Mouse (Mus musculus) CH12.LX (cell line): ENCODE data around the gene Pde1b. TPM values are rescaled to one million over a fixed set of nuclear protein-coding genes. Genes with fewer than 3 reads are reported as not detected.

ENCODE experiments used
- DNase-seq: peaks from one replicate; pipeline ENCODE4 v3.0.0-alpha.2; 2013; ENCODE audit errors: extremely low read depth
- H3K27ac ChIP-seq: 2 replicates; pipeline ENCODE4 v1.5.1; 2012; ENCODE audit warnings: low read depth, mild to moderate bottlenecking, control low read depth, moderate library complexity; ENCODE audit not compliant: insufficient read depth
- H3K27me3 ChIP-seq: replicated peaks from 2 replicates; pipeline ENCODE3; 2012; ENCODE audit warnings: inconsistent platforms
- H3K36me3 ChIP-seq, 2 experiments: replicated peaks in 1 of 2; 2 replicates each; pipeline versions ENCODE3 to v1.6.1; 2012; ENCODE audit warnings: inconsistent platforms in 1 of 2, low read length in 1 of 2, mild to moderate bottlenecking in 1 of 2, mixed read lengths in 1 of 2, moderate library complexity in 1 of 2; ENCODE audit not compliant: control insufficient read depth in 1 of 2, insufficient read depth in 1 of 2
- H3K4me1 ChIP-seq, 2 experiments: 2 replicates each; pipeline ENCODE4 v1.6.1; 2012; ENCODE audit warnings: inconsistent platforms in 1 of 2, moderate library complexity in 1 of 2; ENCODE audit not compliant: insufficient read depth in 2 of 2, control insufficient read depth in 1 of 2
- H3K4me2 ChIP-seq: 2 replicates; pipeline ENCODE4 v1.6.1; 2012; ENCODE audit warnings: low read depth, mild to moderate bottlenecking, control low read depth; ENCODE audit not compliant: poor library complexity, insufficient read depth, severe bottlenecking
- H3K4me3 ChIP-seq, 3 experiments: fragments of 150-350 bp in 1 of 3; sonication (generic) in 1 of 3; replicated peaks in 1 of 3; 2 replicates each; pipeline versions ENCODE3 to v1.5.1; 2011 to 2012; ENCODE audit warnings: low read depth in 2 of 3, low read length in 2 of 3, mild to moderate bottlenecking in 2 of 3, moderate library complexity in 2 of 3, control low read depth in 1 of 3, improper control_type of control experiment in 1 of 3, inconsistent platforms in 1 of 3, mixed read lengths in 1 of 3; ENCODE audit not compliant: poor library complexity in 1 of 3
- H3K79me2 ChIP-seq: replicated peaks from 2 replicates; pipeline ENCODE4 v1.6.1; 2012; ENCODE audit warnings: mild to moderate bottlenecking, moderate library complexity; ENCODE audit not compliant: control insufficient read depth, poor library complexity, insufficient read depth, severe bottlenecking; ENCODE audit errors: extremely low read depth
- H3K9ac ChIP-seq: 2 replicates; pipeline ENCODE4 v1.6.1; 2012; ENCODE audit warnings: low read depth, mild to moderate bottlenecking, control low read depth, moderate library complexity; ENCODE audit not compliant: insufficient read depth
- H3K9me3 ChIP-seq: replicated peaks from 2 replicates; pipeline ENCODE3; 2012; ENCODE audit warnings: low read length, inconsistent platforms, mixed read lengths
- CHD1 ChIP-seq: IDR thresholded peaks from 2 replicates; pipeline ENCODE4 v1.6.1; 2012; ENCODE audit warnings: low read depth, low read length, improper control_type of control experiment, inconsistent platforms
- CHD2 ChIP-seq: IDR thresholded peaks from 2 replicates; pipeline ENCODE4 v1.6.1; 2011; ENCODE audit warnings: low read length, improper control_type of control experiment
- CTCF ChIP-seq, 2 experiments: IDR thresholded peaks in 1 of 2; conservative IDR thresholded peaks in 1 of 2; 2 replicates each; pipeline ENCODE4 v1.5.1; 2011 to 2012; ENCODE audit warnings: low read depth in 2 of 2, low read length in 2 of 2, improper control_type of control experiment in 1 of 2, inconsistent platforms in 1 of 2, mild to moderate bottlenecking in 1 of 2, moderate library complexity in 1 of 2
- ETS1 ChIP-seq: conservative IDR thresholded peaks from 2 replicates; pipeline ENCODE4 v1.6.1; 2012; ENCODE audit warnings: low read depth, mild to moderate bottlenecking, inconsistent platforms, low read length, improper control_type of control experiment, moderate library complexity
- GABPA ChIP-seq: IDR thresholded peaks from 2 replicates; pipeline ENCODE4 v1.6.1; 2012; ENCODE audit warnings: low read depth, low read length, improper control_type of control experiment, inconsistent platforms; ENCODE audit not compliant: insufficient replicate concordance
- HCFC1 ChIP-seq: IDR thresholded peaks from 2 replicates; pipeline ENCODE4 v1.6.1; 2012; ENCODE audit warnings: low read depth, mild to moderate bottlenecking, inconsistent platforms, low read length, improper control_type of control experiment
- JUND ChIP-seq: conservative IDR thresholded peaks from 2 replicates; pipeline ENCODE4 v1.6.1; 2011; ENCODE audit warnings: low read depth, low read length, improper control_type of control experiment
- MAX ChIP-seq: IDR thresholded peaks from 2 replicates; pipeline ENCODE4 v1.6.1; 2011; ENCODE audit warnings: low read length, improper control_type of control experiment
- MEF2A ChIP-seq: IDR thresholded peaks from 2 replicates; pipeline ENCODE4 v1.6.1; 2014; ENCODE audit warnings: low read depth, mild to moderate bottlenecking, inconsistent platforms, low read length, improper control_type of control experiment, borderline replicate concordance
- NRF1 ChIP-seq: IDR thresholded peaks from 2 replicates; pipeline ENCODE4 v1.6.1; 2014; ENCODE audit warnings: low read depth, mild to moderate bottlenecking, inconsistent platforms, low read length, improper control_type of control experiment, moderate library complexity
- POLR2A ChIP-seq: IDR thresholded peaks from 2 replicates; pipeline ENCODE4 v1.6.1; 2011; ENCODE audit warnings: low read depth, mild to moderate bottlenecking, improper control_type of control experiment, low read length
- POLR2AphosphoS2 ChIP-seq: IDR thresholded peaks from 2 replicates; pipeline ENCODE4 v1.6.1; 2011; ENCODE audit warnings: low read depth, low read length, improper control_type of control experiment
- RCOR1 ChIP-seq: conservative IDR thresholded peaks from 2 replicates; pipeline ENCODE4 v1.6.1; 2012; ENCODE audit warnings: low read depth, mild to moderate bottlenecking, inconsistent platforms, low read length, improper control_type of control experiment
- SIN3A ChIP-seq: IDR thresholded peaks from 2 replicates; pipeline ENCODE4 v1.6.1; 2012; ENCODE audit warnings: low read length, improper control_type of control experiment, inconsistent platforms
- TCF12 ChIP-seq: IDR thresholded peaks from 2 replicates; pipeline ENCODE4 v1.6.1; 2014; ENCODE audit warnings: low read depth, mild to moderate bottlenecking, inconsistent platforms, low read length, improper control_type of control experiment
- UBTF ChIP-seq: IDR thresholded peaks from 2 replicates; pipeline ENCODE4 v1.6.1; 2012; ENCODE audit warnings: low read depth, mild to moderate bottlenecking, inconsistent platforms, low read length, improper control_type of control experiment, moderate library complexity
- ZC3H11A ChIP-seq: IDR thresholded peaks from 2 replicates; pipeline ENCODE4 v1.6.1; 2012; ENCODE audit warnings: low read depth, mild to moderate bottlenecking, inconsistent platforms, low read length, improper control_type of control experiment
- ZKSCAN1 ChIP-seq: IDR thresholded peaks from 2 replicates; pipeline ENCODE4 v1.6.1; 2012; ENCODE audit warnings: low read depth, inconsistent platforms, low read length, improper control_type of control experiment, borderline replicate concordance
- ZMIZ1 ChIP-seq: IDR thresholded peaks from 2 replicates; pipeline ENCODE4 v1.6.1; 2012; ENCODE audit warnings: low read depth, mild to moderate bottlenecking, inconsistent platforms, low read length, improper control_type of control experiment
- dilution Hi-C: fragments of 300-500 bp; cut with MboI; formaldehyde crosslinking; loops from 2 replicates; pipeline ENCODE4 v1.14.3; 2020; ENCODE audit warnings: low sequenced_read_pairs; ENCODE audit not compliant: extremely low pct_unique_long_range_greater_than_20kb, extremely low pct_ligation_motif_present
- in situ Hi-C: fragments of 300-500 bp; cut with MboI; formaldehyde crosslinking; loops from 3 replicates; pipeline ENCODE4 v1.14.3; 2019; ENCODE audit warnings: low sequenced_read_pairs, low pct_ligation_motif_present, low pct_unique_long_range_greater_than_20kb, mixed read lengths
- polyA plus RNA-seq: library from polyadenylated mRNA; unstranded; fragments of >175 nt; gene quantifications from 2 replicates; pipeline ENCODE4 v1.2.1, GENCODE M21; 2012; ENCODE audit warnings: low read depth; ENCODE audit not compliant: insufficient read length
- total RNA-seq, 2 experiments: library from RNA; depleted of rRNA; stranded (reverse); fragments of 300-350 nt in 1 of 2; fragments of >200 nt in 1 of 2; gene quantifications; 2 replicates each; pipeline ENCODE4 v1.2.3; 2012 to 2014

Gene Pde1b
- total and polyA plus RNA-seq, 3 experiments = 14.2 to 36.7 (median 15.0) TPM

DNA sequence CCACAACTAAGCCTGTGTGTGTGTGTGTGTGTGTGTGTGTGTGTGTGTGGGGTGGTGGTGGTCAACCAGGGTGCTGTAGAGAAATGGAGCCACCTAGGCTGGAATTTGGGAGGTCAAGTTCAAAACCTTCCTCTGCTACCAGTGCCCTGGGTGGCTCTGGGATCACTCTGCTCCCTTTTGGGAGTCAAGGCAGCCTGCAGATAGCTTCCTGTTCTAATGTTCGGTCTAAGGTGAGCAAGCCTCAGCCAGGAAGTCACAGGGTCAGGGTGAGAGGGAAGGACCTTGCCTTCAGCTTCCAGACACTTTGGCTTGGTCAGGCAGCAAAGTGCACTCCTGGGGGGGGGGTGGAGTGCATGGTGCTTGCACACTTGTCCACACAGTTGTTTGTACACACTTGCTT, 37.8 kb downstream of the Pde1b start:
- no peaks in the 10 kb centered on the region for H3K79me2 ChIP-seq

DNA sequence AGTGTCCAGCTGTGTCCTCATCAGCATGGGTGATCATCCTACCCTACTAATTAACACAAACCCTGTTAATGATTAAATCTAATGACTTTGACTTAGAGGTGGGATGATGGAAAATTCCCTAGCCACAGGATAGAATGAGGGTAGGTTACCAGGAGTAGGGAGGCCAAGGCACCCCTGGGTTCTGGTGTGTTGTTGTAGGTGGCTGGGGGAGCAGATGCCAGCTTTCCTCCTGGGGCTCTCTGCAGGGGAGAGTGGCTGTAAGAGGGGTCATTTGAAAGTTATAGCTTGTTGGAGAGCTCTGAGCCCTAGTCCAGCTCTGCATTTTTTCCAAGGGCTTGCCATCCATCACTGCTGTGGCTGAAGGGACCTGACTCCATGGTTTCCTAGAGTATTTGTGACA, 39.7 kb downstream of the Pde1b start:
- H3K9ac ChIP-seq = no peak overlapping the region
- dilution Hi-C loops = no loop called here
- no peaks in the 10 kb centered on the region for H3K9me3 ChIP-seq
- H3K4me1 ChIP-seq = no peaks in the 10 kb centered on the region
- no peak overlapping the region for H3K4me2 ChIP-seq
- no peaks in the 10 kb centered on the region for H3K27me3 ChIP-seq
- TF ChIP-seq UBTF (no peak), NRF1 (no peak), JUND (no peak), ZC3H11A (no peak), ZKSCAN1 (no peak), TCF12 (no peak), CHD2 (no peak), POLR2A (no peak), MAX (no peak), GABPA (no peak), CTCF (conservative IDR thresholded peaks at IDR 0.05 in 1 of 2, IDR thresholded peaks at IDR 0.05 in 1 of 2; ENCODE audit: low read depth in 2 of 2, low read length in 2 of 2) (no peak), MEF2A (no peak), ZMIZ1 (no peak), CHD1 (no peak), POLR2AphosphoS2 (no peak)
- H3K36me3 ChIP-seq = peaks cover 0 to 1% of the 10 kb centered on the region in 2 experiments
- in situ Hi-C loops = no loop called here
- DNase-seq = no peak
- H3K79me2 ChIP-seq = no peaks in the 10 kb centered on the region
- H3K4me3 ChIP-seq = no peak overlapping the region
- H3K27ac ChIP-seq = no peak overlapping the region

More for the DNA sequence above, 37.8 kb downstream of the Pde1b start:
- Histone ChIP-seq H3K4me3 (no peak overlapping the region), H3K27me3 (no peaks in the 10 kb centered on the region), H3K27ac (no peak overlapping the region), H3K4me2 (no peak overlapping the region)
- DNase-seq = no peak
- TF ChIP-seq POLR2A = no peak
- no peak for TF ChIP-seq RCOR1
- no peak for TF ChIP-seq JUND
- TF ChIP-seq SIN3A = no peak
- TF ChIP-seq HCFC1 = no peak
- no peak for TF ChIP-seq ZC3H11A
- TF ChIP-seq POLR2AphosphoS2 = no peak
- no peak for TF ChIP-seq ETS1
- no peak for TF ChIP-seq UBTF
- TF ChIP-seq, all 38 proteins: peak for 0
- Histone ChIP-seq H3K9me3 (no peaks in the 10 kb centered on the region), H3K36me3 (peaks cover 0 to 10% of the 10 kb centered on the region in 2 experiments), H3K4me1 (no peaks in the 10 kb centered on the region), H3K9ac (no peak overlapping the region)
- dilution Hi-C loops = no loop called here
- in situ Hi-C loops = no loop called here
